Mouse (Mus musculus) megakaryocyte, adult 5-6 weeks (primary cell): Measurements from ENCODE around the gene Scgb1b12. TPM values are rescaled to one million over a fixed set of nuclear protein-coding genes. Genes with fewer than 3 reads are reported as not detected.
"Not testable (repeated sequence)": the region's sequence is repeated elsewhere in the genome, so short reads cannot be mapped to it uniquely, and the experiment has no call there.

Experiments
- ATAC-seq: 2 replicates; pipeline ENCODE4 v1.8.0; 2016; ENCODE audit warnings: mild to moderate bottlenecking, inconsistent platforms; ENCODE audit not compliant: poor library complexity, severe bottlenecking
- total RNA-seq, 2 experiments: library from RNA; stranded (forward) in 1 of 2; stranded (reverse) in 1 of 2; fragments of 153-499, 151-499 nt in 1 of 2; fragments of 221-1000, 200-1000 nt in 1 of 2; gene quantifications; 2 replicates each; pipeline versions ENCODE4 v1.2.3 to v1.2.4; 2015 to 2017

The Scgb1b12 gene
- total RNA-seq (2015) (not detected in 2 replicates), total RNA-seq (2017) (not detected in 2 replicates)

DNA sequence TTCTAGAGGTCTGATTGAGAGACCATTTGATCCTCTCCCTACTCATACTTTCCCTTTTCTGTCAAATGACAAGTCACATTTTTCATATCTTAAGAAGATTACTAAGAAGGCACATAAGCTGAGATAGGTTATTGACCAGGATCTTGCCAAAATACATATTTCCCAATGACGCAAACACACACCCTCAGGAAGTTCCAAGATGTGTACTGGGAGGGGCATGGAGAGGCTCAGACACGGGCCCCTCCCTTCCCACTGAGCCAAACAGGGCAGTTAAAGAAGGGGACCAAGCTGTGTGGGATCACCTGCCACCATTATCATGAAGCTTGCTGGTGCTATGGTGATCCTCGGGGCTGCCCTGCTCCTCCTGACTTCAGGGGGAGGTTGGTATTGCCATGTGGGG lies at the start of gene Scgb1b12:
Gene Scgb1b12, plus strand, starts transcription at position 301 of the 400 bp plus-strand sequence.
- not testable (repeated sequence) for ATAC-seq

DNA sequence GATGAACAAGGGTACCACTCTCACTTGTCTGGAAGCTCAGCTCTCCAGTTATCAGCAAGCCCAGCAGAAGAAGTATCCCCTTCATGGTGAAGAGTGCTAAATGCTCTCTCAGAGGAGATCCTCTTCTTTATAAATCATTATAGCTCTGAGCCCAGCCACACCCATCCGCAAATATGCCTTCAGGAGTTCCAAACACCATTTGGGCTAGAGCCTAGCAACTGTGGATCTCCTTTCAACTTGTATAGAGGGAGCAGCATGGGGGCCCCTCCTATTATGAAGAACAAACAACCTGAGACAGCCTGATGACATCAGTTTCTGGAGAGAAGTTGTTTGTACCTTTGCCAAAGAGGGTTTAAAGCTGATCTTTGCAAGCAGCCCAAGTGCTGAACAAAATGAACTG lies 6.8 kb upstream of the Scgb1b12 start, which contains the start of gene Scgb2b12:
Gene Scgb2b12, minus strand, starts transcription at position 101 of the 400 bp plus-strand sequence.
- not testable (repeated sequence) for ATAC-seq

Other genes with a start within 250 kb of the Scgb1b12 start
- not detected in 2 replicates for gene Scgb1b10, start 233.3 kb upstream of the Scgb1b12 start, total RNA-seq (2015)
- gene Scgb1b10, start 233.3 kb upstream of the Scgb1b12 start, total RNA-seq (2017): not detected in 2 replicates
- not detected in 2 replicates for gene Scgb2b11, start 123.0 kb upstream of the Scgb1b12 start, total RNA-seq (2015)
- not detected in 2 replicates for gene Scgb2b11, start 123.0 kb upstream of the Scgb1b12 start, total RNA-seq (2017)
- not detected in 2 replicates for gene Scgb1b11, start 111.3 kb upstream of the Scgb1b12 start, total RNA-seq (2015)
- gene Scgb1b11, start 111.3 kb upstream of the Scgb1b12 start, total RNA-seq (2017): not detected in 2 replicates
- gene Scgb2b12, start 6.9 kb upstream of the Scgb1b12 start, total RNA-seq (2015): not detected in 2 replicates
- gene Scgb2b12, start 6.9 kb upstream of the Scgb1b12 start, total RNA-seq (2017): not detected in 2 replicates
- not detected in 2 replicates for gene Scgb1b29, start 107.4 kb downstream of the Scgb1b12 start, total RNA-seq (2015)
- gene Scgb1b29, start 107.4 kb downstream of the Scgb1b12 start, total RNA-seq (2017): not detected in 2 replicates